Mouse (Mus musculus) CH12.LX (cell line): ENCODE results near the gene Gng8.

Source experiments
- CTCF ChIP-seq, 2 experiments: IDR thresholded peaks in 1 of 2; conservative IDR thresholded peaks in 1 of 2; 2 replicates each; pipeline ENCODE4 v1.5.1; 2011 to 2012; ENCODE audit warnings: low read depth in 2 of 2, low read length in 2 of 2, improper control_type of control experiment in 1 of 2, inconsistent platforms in 1 of 2, mild to moderate bottlenecking in 1 of 2, moderate library complexity in 1 of 2
- HCFC1 ChIP-seq: IDR thresholded peaks from 2 replicates; pipeline ENCODE4 v1.6.1; 2012; ENCODE audit warnings: low read depth, mild to moderate bottlenecking, inconsistent platforms, low read length, improper control_type of control experiment
- MYC ChIP-seq: IDR thresholded peaks from 2 replicates; pipeline ENCODE4 v1.6.1; 2011; ENCODE audit warnings: low read depth, mild to moderate bottlenecking, improper control_type of control experiment, low read length
- POLR2A ChIP-seq: IDR thresholded peaks from 2 replicates; pipeline ENCODE4 v1.6.1; 2011; ENCODE audit warnings: low read depth, mild to moderate bottlenecking, improper control_type of control experiment, low read length

DNA sequence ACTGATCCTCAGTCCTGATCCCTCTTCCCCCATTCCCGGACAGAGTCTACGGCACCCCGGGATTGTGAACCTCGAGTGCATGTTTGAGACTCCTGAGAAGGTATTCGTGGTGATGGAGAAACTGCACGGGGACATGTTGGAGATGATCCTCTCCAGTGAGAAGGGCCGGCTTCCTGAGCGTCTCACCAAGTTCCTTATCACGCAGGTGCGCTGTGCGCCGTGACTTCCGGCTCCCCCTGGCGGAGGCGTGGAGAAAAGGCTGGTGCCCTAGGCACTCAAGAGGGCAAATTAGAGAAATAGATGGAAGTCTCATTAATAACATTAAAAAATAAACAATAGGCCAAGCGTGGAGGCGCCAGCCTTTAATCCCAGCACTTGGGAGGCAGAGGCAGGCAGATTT, 33.2 kb upstream of the Gng8 start:
- TF ChIP-seq MYC (no peak), POLR2A (no peak), CTCF (conservative IDR thresholded peaks at IDR 0.05 in 1 of 2, IDR thresholded peaks at IDR 0.05 in 1 of 2; ENCODE audit: low read depth in 2 of 2, low read length in 2 of 2) (peak; percentile 21 to 67; a peak in 3 of 4 replicates), HCFC1 (no peak)
